ENCODE assay signal across 24 mouse cellular contexts in genomic region chr9:30910491-30910890, GRCm38 (mm10). TPM values are rescaled to one million over a fixed set of nuclear protein-coding genes. Genes with fewer than 3 reads are reported as not detected.
A peak's percentile ranks its signal among the peaks of the same experiment; 100 is the strongest.
DNase-seq lines count a peak whose midpoint lies in the region; ATAC-seq lines count a peak whose summit lies in the region.
"Had no signal": no experiment of that assay in that cellular context is flagged by ENCODE, and none has a peak within 500 bp of the region (broad histone marks: within the 10 kb centered on the region; RNA-seq: fewer than 3 reads in every experiment).

No protein-coding gene starts in this region.

- peak; percentile 40 to 62 for DNase-seq in cerebellum, postnatal 10 days
- no peak for DNase-seq in cerebellum, postnatal 25 days
- DNase-seq in heart, embryonic 10.5 days (ENCODE audit: low spot score) = peak; percentile 43
- peak; percentile 56 for DNase-seq in left cerebral cortex, postnatal 4 days
- DNase-seq in left cerebral cortex, adult 11 months (ENCODE audit: low spot score) = no peak
- no peak for DNase-seq in neural tube, embryonic 10.5 days (ENCODE audit: extremely low spot score, low spot score)
- DNase-seq: adrenal gland, adult 2 months; adrenal gland, adult 8-10 months; adrenal gland, postnatal 10 days; adrenal gland, postnatal 14 days; adrenal gland, postnatal 25 days; adrenal gland, postnatal 36 days; B cell, adult 2 months; cerebellum, adult 11 months; cerebellum, adult 11-12 months had no signal

- ATAC-seq in heart, embryonic 11.5 days (replicated peaks; ENCODE audit: insufficient number of reproducible peaks, low FRiP score, low TSS enrichment) = no peak
- ATAC-seq in neural tube, embryonic 12.5 days (ENCODE audit: low FRiP score, low read depth) = peak; percentile 17; the same call in 1 of the 2 replicates
- ATAC-seq: activated CD4-positive, CD25-positive, alpha-beta regulatory T cell, adult 4 months; CD4-positive, CD25-positive, alpha-beta regulatory T cell, adult 4 months; Patski had no signal

- H3K4me1 ChIP-seq in heart, embryonic 10.5 days = 0 out of 2 replicates have a peak, but pooled peaks cover 7% of the 10 kb centered on the region
- 0 out of 2 replicates have a peak, but pooled peaks cover 3% of the 10 kb centered on the region for H3K4me1 ChIP-seq in heart, embryonic 11.5 days (ENCODE audit: control insufficient read depth, insufficient read depth, low read length)
- no peaks in the 10 kb centered on the region for H3K4me1 ChIP-seq in neural tube, embryonic 12.5 days

- intact Hi-C loops in left cerebral cortex, postnatal 4 days (cut with DNase I) = no loop called here

- H3K9me3 ChIP-seq in heart, embryonic 10.5 days = no peaks in the 10 kb centered on the region
- H3K9me3 ChIP-seq in heart, embryonic 11.5 days (replicated peaks; ENCODE audit: control insufficient read depth, low read length) = no peaks in the 10 kb centered on the region
- H3K9me3 ChIP-seq in neural tube, embryonic 12.5 days = no peaks in the 10 kb centered on the region
- H3K9me3 ChIP-seq: G1E had no signal

- no peak overlapping the region for H3K9ac ChIP-seq in heart, embryonic 11.5 days (ENCODE audit: low read depth, low read length)
- no peak overlapping the region for H3K9ac ChIP-seq in neural tube, embryonic 12.5 days

- no peak overlapping the region for H3K4me3 ChIP-seq in heart, embryonic 10.5 days
- H3K4me3 ChIP-seq in heart, embryonic 11.5 days (ENCODE audit: low read depth, low read length) = no peak overlapping the region
- H3K4me3 ChIP-seq in neural tube, embryonic 12.5 days = no peak overlapping the region

- no peak overlapping the region for H3K27ac ChIP-seq in heart, embryonic 10.5 days
- H3K27ac ChIP-seq in heart, embryonic 11.5 days (ENCODE audit: low read depth, low read length) = no peak overlapping the region
- H3K27ac ChIP-seq in neural tube, embryonic 12.5 days = no peak overlapping the region

- H3K27me3 ChIP-seq in heart, embryonic 10.5 days (ENCODE audit: insufficient read depth, poor library complexity, severe bottlenecking) = peaks cover 16% of the 10 kb centered on the region
- H3K27me3 ChIP-seq in heart, embryonic 11.5 days (ENCODE audit: control insufficient read depth, insufficient read depth, low read length) = 0 out of 2 replicates have a peak, but pooled peaks cover 2% of the 10 kb centered on the region
- no peaks in the 10 kb centered on the region; the same call in 1 of the 2 replicates for H3K27me3 ChIP-seq in neural tube, embryonic 12.5 days (replicated peaks)
- H3K27me3 ChIP-seq: CH12.LX, Patski had no signal

- no peak overlapping the region for H3K4me2 ChIP-seq in heart, embryonic 11.5 days
- H3K4me2 ChIP-seq in neural tube, embryonic 12.5 days (replicated peaks) = no peak overlapping the region

- H3K36me3 ChIP-seq in heart, embryonic 10.5 days = peaks cover 18% of the 10 kb centered on the region
- no peaks in the 10 kb centered on the region for H3K36me3 ChIP-seq in heart, embryonic 11.5 days (ENCODE audit: control insufficient read depth, insufficient read depth, low read length)
- no peaks in the 10 kb centered on the region for H3K36me3 ChIP-seq in neural tube, embryonic 12.5 days
- H3K36me3 ChIP-seq: G1E had no signal

- WGBS in heart, embryonic 10.5 days = 81% methylated on average over 5 of the region's 5 CpGs
- WGBS in heart, embryonic 11.5 days (ENCODE audit: insufficient replicate concordance) = 84% methylated on average over 5 of the region's 5 CpGs
- 84% methylated on average over 5 of the region's 5 CpGs for WGBS in neural tube, embryonic 12.5 days

RNA-seq across cellular contexts. Expression of gene Adamts15, which starts 11.8 kb away (rescaled TPM):
- polyA plus RNA-seq in heart, embryonic 10.5 days (2016; fragmentation: Nextera tagmentation; extraction: Ambion mirVana) = 6.4 and 7.9 TPM in 2 replicates
- polyA plus RNA-seq in heart, embryonic 11.5 days (2014; fragmentation: Nextera tagmentation; extraction: Ambion mirVana) = 5.7 and 7.2 TPM in 2 replicates
- 1 to 10 TPM; 8.6 to 9.6 TPM for total RNA-seq in left cerebral cortex, postnatal 4 days (2021)
- polyA plus RNA-seq in neural tube, embryonic 12.5 days (2016; fragmentation: Nextera tagmentation; extraction: Ambion mirVana) = 8.0 and 8.4 TPM in 2 replicates
- total RNA-seq: CH12.LX, MEL had no signal
- polyA plus RNA-seq: C2C12; CD4-positive, CD25-positive, alpha-beta regulatory T cell, adult 4 months; G1E had no signal

RNA-seq across cellular contexts. Expression of gene Adamts8, which starts 31.9 kb away (rescaled TPM):
- 1.3 and 2.7 TPM in 2 replicates for polyA plus RNA-seq in heart, embryonic 10.5 days (2016; fragmentation: Nextera tagmentation; extraction: Ambion mirVana)
- 6.0 and 6.7 TPM in 2 replicates for polyA plus RNA-seq in heart, embryonic 11.5 days (2014; fragmentation: Nextera tagmentation; extraction: Ambion mirVana)
- 1 to 10 TPM; 8.5 to 8.9 TPM for total RNA-seq in left cerebral cortex, postnatal 4 days (2021)
- 1.2 TPM in 2 replicates for polyA plus RNA-seq in neural tube, embryonic 12.5 days (2016; fragmentation: Nextera tagmentation; extraction: Ambion mirVana)
- total RNA-seq: CH12.LX, G1E, MEL had no signal
- polyA plus RNA-seq: C2C12, G1E, Patski had no signal

Comparison
In these comparisons a context has a peak if more than half of its experiments do, and no peak if none do; other contexts are left out.
1. DNase-seq: peak in cerebellum, postnatal 10 days (2 of 2), heart, embryonic 10.5 days (single experiment) and left cerebral cortex, postnatal 4 days (single experiment); none in cerebellum, postnatal 25 days (0 of 2), left cerebral cortex, adult 11 months (single experiment) and neural tube, embryonic 10.5 days (single experiment).